19 mouse cellular contexts compared by ENCODE assay signal in genomic region chr14:71597859-71598258, GRCm38 (mm10).
DNase-seq lines count a peak whose midpoint lies in the region; ATAC-seq and TF ChIP-seq lines count a peak whose summit lies in the region.
"Had no signal": no experiment of that assay in that cellular context is flagged by ENCODE, and none has a peak within 500 bp of the region (broad histone marks: within the 10 kb centered on the region; RNA-seq: fewer than 3 reads in every experiment).

No protein-coding gene starts in this region.

- TF ChIP-seq CTCF in kidney, adult 2 months (conservative IDR thresholded peaks at IDR 0.05; ENCODE audit: insufficient read depth, insufficient read length, low read depth, low read length) = no peak

- 41% methylated on average over 3 of the region's 3 CpGs for WGBS in kidney, adult 2 months
- WGBS in kidney, embryonic 14.5 days = 68% methylated on average over 3 of the region's 3 CpGs
- 76% methylated on average over 3 of the region's 3 CpGs for WGBS in neural tube, embryonic 12.5 days
- WGBS in neural tube, embryonic 15.5 days = 65% methylated on average over 3 of the region's 3 CpGs

- H3K9me3 ChIP-seq in kidney, embryonic 14.5 days (ENCODE audit: control insufficient read depth, low read length) = no peaks in the 10 kb centered on the region
- H3K9me3 ChIP-seq in neural tube, embryonic 12.5 days = no peaks in the 10 kb centered on the region
- H3K9me3 ChIP-seq in neural tube, embryonic 15.5 days (replicated peaks) = no peaks in the 10 kb centered on the region
- H3K9me3 ChIP-seq: embryonic facial prominence, embryonic 12.5 days; forebrain, embryonic 15.5 days; heart, embryonic 10.5 days; hindbrain, embryonic 13.5 days had no signal

- no peak overlapping the region for H3K27ac ChIP-seq in kidney, adult 2 months (ENCODE audit: insufficient read depth, low read depth, low read length)
- no peak overlapping the region for H3K27ac ChIP-seq in kidney, embryonic 14.5 days (ENCODE audit: low read depth, low read length)
- no peak overlapping the region for H3K27ac ChIP-seq in neural tube, embryonic 12.5 days
- no peak overlapping the region for H3K27ac ChIP-seq in neural tube, embryonic 15.5 days (replicated peaks)
- H3K27ac ChIP-seq: embryonic facial prominence, embryonic 12.5 days; forebrain, embryonic 15.5 days; heart, embryonic 10.5 days; hindbrain, embryonic 13.5 days; hindbrain, postnatal 0 days had no signal

- H3K4me2 ChIP-seq in kidney, embryonic 14.5 days (replicated peaks; ENCODE audit: low read depth, low read length) = no peak overlapping the region
- H3K4me2 ChIP-seq in neural tube, embryonic 12.5 days (replicated peaks) = no peak overlapping the region
- H3K4me2 ChIP-seq in neural tube, embryonic 15.5 days = no peak overlapping the region
- H3K4me2 ChIP-seq: embryonic facial prominence, embryonic 12.5 days; forebrain, embryonic 15.5 days; hindbrain, embryonic 13.5 days had no signal

- H3K36me3 ChIP-seq in kidney, adult 2 months (ENCODE audit: control insufficient read depth, insufficient read depth, low read length) = no peaks in the 10 kb centered on the region
- H3K36me3 ChIP-seq in kidney, embryonic 14.5 days (ENCODE audit: control insufficient read depth, insufficient read depth, low read length) = no peaks in the 10 kb centered on the region
- H3K36me3 ChIP-seq in neural tube, embryonic 12.5 days = no peaks in the 10 kb centered on the region
- H3K36me3 ChIP-seq in neural tube, embryonic 15.5 days = no peaks in the 10 kb centered on the region
- H3K36me3 ChIP-seq: embryonic facial prominence, embryonic 12.5 days; forebrain, embryonic 15.5 days; heart, embryonic 10.5 days; hindbrain, embryonic 13.5 days had no signal

- H3K9ac ChIP-seq in kidney, embryonic 14.5 days (ENCODE audit: low read depth, low read length) = no peak overlapping the region
- no peak overlapping the region for H3K9ac ChIP-seq in neural tube, embryonic 12.5 days
- no peak overlapping the region for H3K9ac ChIP-seq in neural tube, embryonic 15.5 days (replicated peaks)
- H3K9ac ChIP-seq: embryonic facial prominence, embryonic 12.5 days; forebrain, embryonic 15.5 days; hindbrain, embryonic 13.5 days had no signal

- no peaks in the 10 kb centered on the region for H3K27me3 ChIP-seq in kidney, adult 2 months (replicated peaks; ENCODE audit: control insufficient read depth, insufficient read depth, low read length)
- H3K27me3 ChIP-seq in kidney, embryonic 14.5 days (ENCODE audit: control insufficient read depth, insufficient read depth, low read length) = no peaks in the 10 kb centered on the region
- no peaks in the 10 kb centered on the region for H3K27me3 ChIP-seq in neural tube, embryonic 12.5 days (replicated peaks)
- no peaks in the 10 kb centered on the region for H3K27me3 ChIP-seq in neural tube, embryonic 15.5 days (replicated peaks)
- H3K27me3 ChIP-seq: embryonic facial prominence, embryonic 12.5 days; forebrain, embryonic 15.5 days; hindbrain, embryonic 13.5 days had no signal

- H3K4me3 ChIP-seq in kidney, adult 2 months (ENCODE audit: insufficient read depth, low read depth, low read length) = no peak overlapping the region
- no peak overlapping the region for H3K4me3 ChIP-seq in kidney, embryonic 14.5 days (ENCODE audit: low read length)
- no peak overlapping the region for H3K4me3 ChIP-seq in neural tube, embryonic 12.5 days
- H3K4me3 ChIP-seq in neural tube, embryonic 15.5 days (replicated peaks) = no peak overlapping the region
- H3K4me3 ChIP-seq: embryonic facial prominence, embryonic 12.5 days; forebrain, embryonic 15.5 days; heart, embryonic 10.5 days; hindbrain, embryonic 13.5 days had no signal

- peak; percentile 28 for DNase-seq in kidney, adult 2 months
- DNase-seq in kidney, postnatal 36 days = peak; percentile 4 to 7
- DNase-seq in cerebellum, postnatal 10 days = no peak
- DNase-seq: adrenal gland, adult 8-10 months; adrenal gland, postnatal 36 days; cerebellum, adult 11 months; cerebellum, adult 8-10 months; cerebellum, postnatal 25 days; gastrocnemius, postnatal 36 days; heart, adult 18-20 months; heart, postnatal 14 days had no signal

- H3K4me1 ChIP-seq in kidney, adult 2 months (ENCODE audit: control insufficient read depth, insufficient read depth, low read length) = no peaks in the 10 kb centered on the region
- H3K4me1 ChIP-seq in kidney, embryonic 14.5 days (ENCODE audit: control insufficient read depth, insufficient read depth, low read length) = no peaks in the 10 kb centered on the region
- no peaks in the 10 kb centered on the region for H3K4me1 ChIP-seq in neural tube, embryonic 12.5 days
- 0 out of 2 replicates have a peak, but pooled peaks cover 3% of the 10 kb centered on the region for H3K4me1 ChIP-seq in neural tube, embryonic 15.5 days
- H3K4me1 ChIP-seq: embryonic facial prominence, embryonic 12.5 days; forebrain, embryonic 15.5 days; heart, embryonic 10.5 days; hindbrain, embryonic 13.5 days had no signal

- TF ChIP-seq POLR2A in kidney, adult 2 months (IDR thresholded peaks at IDR 0.05; ENCODE audit: low read depth, low read length) = no peak

- ATAC-seq in kidney, embryonic 14.5 days (ENCODE audit: low FRiP score, low TSS enrichment) = no peak
- peak; percentile 50; the same call in 1 of the 2 replicates for ATAC-seq in neural tube, embryonic 12.5 days (ENCODE audit: low FRiP score, low read depth)
- ATAC-seq in neural tube, embryonic 15.5 days (ENCODE audit: low FRiP score) = no peak
- ATAC-seq: forebrain, embryonic 15.5 days; hindbrain, postnatal 0 days had no signal

Comparison
In these comparisons a context has a peak if more than half of its experiments do, and no peak if none do; other contexts are left out.
1. DNase-seq: peak in kidney, adult 2 months (single experiment) and kidney, postnatal 36 days (2 of 2); none in cerebellum, postnatal 10 days (0 of 2).